Mouse (Mus musculus) megakaryocyte-erythroid progenitor cell, adult 5-6 weeks (primary cell): ENCODE data around the gene Gdpd5. TPM values are rescaled to one million over a fixed set of nuclear protein-coding genes. Genes with fewer than 3 reads are reported as not detected.

ENCODE experiments used
- ATAC-seq: replicated peaks from 2 replicates; pipeline ENCODE4 v1.8.0; 2016; ENCODE audit warnings: mild to moderate bottlenecking, inconsistent platforms; ENCODE audit not compliant: severe bottlenecking, poor library complexity, low FRiP score, low TSS enrichment
- total RNA-seq, 2 experiments: library from RNA; stranded (forward) in 1 of 2; stranded (reverse) in 1 of 2; fragments of 200-1000, 215-1000 nt in 1 of 2; fragments of >200 nt in 1 of 2; fragmentation: Nextera tagmentation in 1 of 2; gene quantifications; 2 replicates each; pipeline ENCODE4 v1.2.3; 2014 to 2017

The Gdpd5 gene
- total RNA-seq, 2 experiments from 2014 or later: 0.14 TPM; not detected in 1

DNA sequence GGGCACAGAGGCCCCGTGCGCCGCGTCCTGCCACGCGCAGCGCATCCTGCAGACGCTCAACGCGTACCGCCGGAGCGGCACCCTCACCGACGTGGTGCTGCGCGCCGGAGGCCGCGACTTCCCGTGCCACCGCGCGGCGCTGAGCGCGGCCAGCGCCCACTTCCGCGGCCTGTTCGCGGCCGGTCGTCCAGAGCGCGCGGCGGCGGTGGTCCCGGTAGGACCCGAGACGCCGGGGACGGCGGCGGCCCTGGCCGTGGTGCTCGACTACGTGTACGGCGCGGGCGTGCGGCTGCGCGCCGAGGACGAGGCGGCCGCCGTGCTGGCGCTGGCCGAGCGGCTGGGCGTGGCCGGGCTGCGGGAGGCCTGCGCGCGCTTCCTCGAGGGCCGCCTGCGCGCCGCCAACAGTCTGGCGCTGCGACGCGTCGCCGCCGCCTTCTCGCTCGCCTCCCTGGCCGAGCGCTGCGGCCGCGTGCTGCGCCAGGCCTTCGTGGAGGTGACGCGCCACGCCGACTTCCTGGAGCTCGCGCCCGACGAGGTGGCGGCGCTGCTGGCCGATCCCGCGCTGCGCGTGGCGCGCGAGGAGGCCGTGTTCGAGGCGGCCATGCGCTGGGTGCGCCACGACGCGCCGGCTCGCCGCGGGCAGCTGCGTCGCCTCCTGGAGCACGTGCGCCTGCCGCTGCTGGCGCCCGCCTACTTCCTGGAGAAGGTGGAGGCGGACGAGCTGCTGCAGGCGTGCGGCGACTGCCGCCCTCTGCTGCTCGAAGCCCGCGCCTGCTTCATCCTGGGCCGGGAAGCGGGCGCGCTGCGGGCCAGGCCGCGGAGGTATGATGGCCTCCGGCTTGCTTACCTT, 87.3 kb downstream of the Gdpd5 start:
- ATAC-seq: 0 out of 2 replicates have a peak, but pooled peaks have one; percentile 20

DNA sequence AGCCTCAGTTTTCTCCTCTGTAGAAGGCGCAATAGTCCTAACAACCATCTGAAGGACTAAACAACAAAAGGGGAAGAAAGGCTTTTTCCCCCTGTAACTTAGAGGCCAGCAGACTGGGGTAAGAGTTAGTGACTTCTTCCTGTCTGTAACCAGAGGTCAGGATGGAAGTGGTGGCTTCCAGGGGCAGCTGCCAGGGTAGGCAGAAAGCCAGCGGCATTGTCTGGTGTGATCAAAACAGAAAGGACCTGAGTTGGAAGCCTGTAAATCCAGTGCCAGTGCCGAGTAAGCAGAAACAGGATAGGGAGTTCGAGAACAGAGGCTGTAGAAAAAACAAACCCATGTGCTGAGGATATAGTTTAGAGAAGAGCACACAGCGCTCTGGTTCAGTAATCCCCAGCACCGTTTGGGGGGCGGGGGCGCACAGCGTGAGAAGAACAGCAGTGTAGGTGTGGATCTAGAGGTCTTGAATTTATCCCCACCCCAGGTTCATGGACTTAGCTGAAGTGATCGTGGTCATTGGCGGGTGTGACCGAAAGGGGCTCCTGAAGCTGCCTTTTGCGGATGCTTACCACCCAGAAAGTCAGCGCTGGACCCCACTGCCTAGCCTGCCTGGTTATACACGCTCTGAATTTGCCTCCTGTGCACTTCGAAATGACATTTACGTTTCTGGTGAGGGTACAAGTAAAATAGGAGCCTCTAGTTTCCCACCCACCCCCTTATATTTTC, 88.6 kb downstream of the Gdpd5 start:
- no peak for ATAC-seq

DNA sequence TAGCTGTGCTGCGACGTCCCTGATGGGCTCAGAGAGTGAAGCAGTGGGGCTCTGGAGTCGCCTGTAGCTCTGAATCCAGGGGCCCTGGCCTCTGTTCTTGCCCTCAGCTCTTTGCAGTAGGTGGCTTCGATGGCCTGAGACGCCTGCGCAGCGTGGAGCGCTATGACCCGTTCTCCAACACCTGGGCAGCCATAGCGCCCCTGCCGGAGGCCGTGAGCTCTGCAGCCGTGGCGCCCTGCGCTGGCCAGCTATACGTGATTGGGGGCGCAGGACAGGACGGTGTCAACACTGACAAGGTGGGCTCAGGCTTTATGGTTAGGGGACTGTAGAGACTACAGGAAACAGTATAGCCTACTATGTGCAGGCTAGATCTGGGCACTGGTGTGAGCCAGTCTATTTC, 90.4 kb downstream of the Gdpd5 start:
- no peak for ATAC-seq

DNA sequence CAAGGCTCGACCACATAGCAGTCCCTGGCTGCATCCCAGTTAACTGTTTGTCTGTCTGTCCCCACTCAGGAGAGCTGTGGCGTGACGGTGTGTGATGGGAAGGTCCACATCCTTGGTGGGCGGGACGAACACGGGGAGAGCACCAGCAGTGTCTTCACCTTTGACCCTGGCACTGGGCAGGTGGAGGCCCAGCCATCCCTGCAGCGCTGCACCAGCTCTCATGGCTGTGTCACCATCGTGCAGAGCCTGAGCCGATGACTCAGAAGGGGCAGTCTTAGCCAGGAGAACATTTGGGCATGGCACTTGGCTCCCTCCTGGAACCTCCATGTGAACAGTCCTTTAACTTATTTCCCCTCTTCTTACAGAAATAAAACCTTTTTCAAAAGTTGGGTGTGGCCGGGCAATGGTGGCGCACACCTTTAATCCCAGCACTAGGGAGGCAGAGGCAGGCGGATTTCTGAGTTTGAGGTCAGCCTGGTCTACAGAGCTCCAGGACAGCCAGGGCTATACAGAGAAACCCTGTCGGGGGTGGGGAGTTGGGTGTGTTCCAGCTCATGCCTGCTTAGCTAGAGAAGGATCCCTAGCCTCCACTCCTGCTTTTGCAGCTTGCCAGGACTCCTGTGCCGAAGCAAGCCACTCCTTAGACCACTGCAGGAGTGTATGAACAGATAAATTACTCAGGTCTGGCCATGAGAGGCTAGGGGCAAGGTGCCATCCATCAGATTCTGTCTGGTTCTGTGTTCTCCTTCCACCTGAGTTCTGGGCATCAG, 92.6 kb downstream of the Gdpd5 start:
- peak; percentile 39 for ATAC-seq

DNA sequence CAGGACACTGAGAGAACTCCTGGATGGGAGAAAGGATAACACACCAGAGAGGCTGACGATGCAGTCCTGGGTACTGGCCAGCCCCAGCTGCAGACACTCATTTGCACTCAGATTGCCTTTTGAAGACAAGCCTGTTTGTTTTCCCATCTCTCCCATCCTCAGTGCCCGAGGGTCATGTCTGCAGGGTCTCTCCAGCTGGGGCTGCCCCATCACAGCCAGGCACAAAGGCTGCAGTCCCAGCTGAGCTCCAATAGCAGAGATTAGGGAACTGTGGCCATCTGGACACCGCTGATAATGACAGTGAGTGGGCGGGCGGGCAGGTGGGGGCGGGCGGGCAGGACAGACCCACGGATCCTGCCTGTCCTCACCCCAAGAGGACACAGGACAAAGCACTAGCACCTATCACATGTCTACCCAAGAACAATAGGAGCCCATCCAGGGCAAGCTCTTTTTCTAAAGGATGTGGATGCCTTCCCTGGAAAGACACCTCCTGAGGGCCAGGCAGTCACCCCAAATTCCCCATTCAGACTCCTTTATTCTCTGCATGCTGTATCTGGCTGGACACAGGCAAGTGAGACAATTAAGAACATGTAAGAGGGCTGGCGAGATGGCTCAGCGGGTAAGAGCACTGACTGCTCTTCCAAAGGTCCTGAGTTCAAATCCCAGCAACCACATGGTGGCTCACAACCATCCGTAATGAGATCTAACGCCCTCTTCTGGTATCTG, 93.8 kb downstream of the Gdpd5 start:
- ATAC-seq: peak; percentile 48

DNA sequence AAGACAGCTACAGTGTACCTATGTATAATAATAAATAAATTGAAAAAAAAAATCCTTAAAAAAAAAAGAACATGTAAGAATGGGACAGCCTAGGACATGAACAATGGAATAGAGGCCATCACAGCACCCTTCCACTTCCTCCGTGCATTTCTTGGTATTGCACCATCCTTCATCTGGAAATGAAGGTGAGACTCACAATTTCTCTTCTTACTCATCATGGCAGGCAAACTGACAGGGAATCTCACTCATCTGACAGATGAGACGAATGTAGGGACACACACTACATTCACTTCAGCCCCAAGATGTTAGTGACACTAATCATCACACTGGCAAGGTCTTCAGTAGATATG, 94.3 kb downstream of the Gdpd5 start:
- ATAC-seq: no peak

DNA sequence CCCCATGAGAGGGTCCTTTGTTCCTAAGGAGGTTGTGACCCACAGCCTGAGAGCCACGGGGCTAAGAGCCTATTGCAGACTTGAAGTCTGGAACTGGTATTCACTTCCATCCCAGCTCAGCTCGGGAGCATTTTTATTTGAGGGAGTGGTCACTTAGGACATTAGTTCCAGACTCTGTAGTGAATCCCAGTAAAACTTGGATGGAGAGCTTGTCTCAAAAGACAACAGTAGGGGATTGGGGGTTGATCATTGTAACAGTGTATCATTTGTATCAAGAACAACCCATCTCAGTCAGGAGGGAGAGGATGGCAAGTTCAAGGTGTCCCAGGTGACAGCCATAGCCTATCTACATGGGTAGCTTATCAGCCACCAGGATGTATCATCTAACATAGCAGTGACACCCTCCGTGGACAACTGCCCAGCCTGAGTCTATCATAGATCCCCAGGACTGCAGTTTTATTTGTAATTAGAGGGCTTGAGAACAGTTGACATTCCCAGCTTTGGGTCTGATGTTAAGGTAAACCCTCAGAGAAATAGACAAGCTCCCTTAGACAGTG, 95.4 kb downstream of the Gdpd5 start:
- ATAC-seq: no peak

DNA sequence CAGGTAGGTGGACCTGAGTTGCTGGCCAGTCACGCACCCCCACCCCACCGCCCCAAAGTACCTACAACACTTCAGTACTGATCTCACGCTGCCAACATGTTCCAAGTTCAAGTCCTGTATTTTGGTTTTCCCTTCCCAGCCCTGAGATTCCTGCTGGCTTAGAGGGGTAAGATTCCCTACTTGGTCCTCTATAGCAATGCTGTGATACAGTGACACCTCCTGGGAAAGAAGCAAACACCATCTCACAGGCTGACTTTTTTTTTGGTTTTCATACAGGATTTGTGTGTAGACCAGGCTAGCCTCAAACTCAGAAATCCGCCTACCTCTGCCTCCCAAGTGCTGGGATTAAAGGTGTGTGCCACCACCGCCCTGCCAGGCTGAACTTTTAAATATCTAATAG, 96.0 kb downstream of the Gdpd5 start:
- ATAC-seq: no peak

DNA sequence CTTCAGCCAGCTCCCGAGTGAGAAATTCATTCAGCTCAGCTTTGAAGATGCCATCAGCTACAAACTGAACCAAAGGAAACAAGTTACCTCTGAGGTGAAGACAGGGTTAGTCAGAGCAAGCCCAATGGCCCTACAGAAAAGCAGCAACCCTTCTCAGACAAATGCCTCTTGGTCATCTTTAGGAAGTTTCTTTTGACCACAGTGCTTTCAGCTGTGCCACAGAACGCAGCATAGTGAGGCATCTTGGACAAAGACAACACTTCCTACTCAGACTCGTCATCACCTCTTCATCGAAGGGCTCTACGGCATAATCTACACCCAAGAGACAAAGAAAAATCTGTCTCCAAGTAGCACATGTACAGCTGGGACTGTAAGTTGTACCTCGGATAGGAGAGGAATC, 101.4 kb downstream of the Gdpd5 start:
- no peak for ATAC-seq

DNA sequence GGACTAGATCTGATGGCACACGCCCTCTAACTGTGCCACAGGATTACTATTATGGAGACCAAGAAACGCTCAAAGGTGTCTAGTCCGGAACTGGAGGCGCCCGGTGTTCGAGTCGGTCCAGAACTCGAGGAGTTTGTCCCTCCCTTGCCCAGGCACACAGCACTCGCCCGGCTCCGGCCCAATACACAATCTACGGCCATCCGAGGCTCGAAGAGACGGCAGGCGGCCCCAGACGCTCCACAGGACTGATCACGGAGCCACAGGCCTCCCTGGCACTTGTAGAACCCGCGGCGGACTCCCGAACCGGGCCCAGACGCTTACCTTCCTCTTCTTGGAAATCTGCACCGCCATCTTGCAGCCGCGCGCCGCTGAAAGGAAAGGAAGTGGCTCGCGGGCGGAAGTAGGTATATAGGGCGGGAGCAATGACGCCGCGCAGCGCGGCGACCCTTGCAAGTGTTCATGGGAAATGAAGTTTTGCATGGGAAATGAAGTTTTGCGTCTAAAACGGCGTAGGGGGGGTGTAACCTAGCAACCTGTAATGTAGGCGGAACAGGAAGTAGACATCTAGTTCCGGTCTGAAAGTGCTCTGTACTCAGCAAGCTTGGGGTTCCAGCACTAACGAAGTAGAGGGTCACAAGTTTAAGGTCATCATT, 102.2 kb downstream of the Gdpd5 start, which contains the start of gene Rps3:
Gene Rps3 (minus strand): TSS at position 468 of the 653 bp plus-strand sequence.
- peak; percentile 92 for ATAC-seq

DNA sequence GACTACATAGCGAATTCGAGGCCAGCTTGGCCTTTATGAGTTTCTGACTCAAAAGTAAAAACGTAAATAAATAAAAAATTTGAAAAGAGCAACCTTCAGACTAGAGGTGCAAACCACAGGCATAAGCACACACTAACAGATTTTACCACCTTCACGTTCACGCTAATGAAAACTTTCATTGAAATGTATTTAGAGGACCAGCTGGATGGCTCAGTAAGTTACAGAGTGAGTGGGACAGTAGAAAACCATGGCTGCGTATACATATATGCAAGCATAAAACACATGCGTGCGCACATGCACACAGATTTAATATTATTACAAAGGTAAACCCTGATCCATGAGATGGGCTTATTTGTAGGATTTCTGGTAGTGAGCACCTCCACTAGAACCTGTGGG, 102.7 kb downstream of the Gdpd5 start:
- ATAC-seq: peak; percentile 3; the same call in 1 of the 2 replicates

DNA sequence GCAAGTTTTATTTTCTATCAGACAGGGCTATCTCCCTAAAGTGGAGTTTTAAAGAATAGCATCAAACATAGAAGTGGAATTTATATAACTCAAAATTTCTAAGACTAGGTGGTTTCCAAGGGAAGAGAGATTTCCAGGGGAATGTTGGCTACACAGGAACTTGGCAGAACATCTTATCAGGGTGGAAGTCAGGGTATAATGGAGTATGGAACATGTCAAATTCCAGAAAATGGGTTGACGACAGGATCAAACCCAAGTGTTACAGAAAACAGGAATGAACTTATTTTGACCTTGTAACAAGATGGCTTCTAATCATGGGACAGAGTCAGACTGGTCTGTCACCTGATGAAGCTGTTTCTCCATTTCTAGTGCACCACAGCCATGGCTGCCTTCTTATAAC, 103.5 kb downstream of the Gdpd5 start:
- no peak for ATAC-seq

DNA sequence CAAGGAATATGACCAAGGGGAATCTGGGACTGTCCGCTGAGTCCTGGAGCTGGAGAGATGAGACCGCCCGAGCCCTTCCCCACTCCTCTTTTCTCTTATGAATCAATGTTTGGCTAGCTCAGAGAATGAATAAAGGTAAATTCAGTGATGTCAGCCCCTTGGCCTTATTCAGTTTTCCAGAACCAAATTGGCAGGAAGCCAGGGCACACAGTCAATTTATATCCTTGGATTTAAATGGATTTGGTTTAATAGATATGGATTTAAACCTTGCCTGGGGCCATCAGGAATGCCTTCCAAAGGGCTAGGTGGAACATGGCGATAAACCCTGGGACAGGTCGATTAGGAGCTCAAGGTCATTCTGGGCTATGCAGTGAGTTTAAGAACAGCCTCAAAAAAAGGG, 108.5 kb downstream of the Gdpd5 start:
- no peak for ATAC-seq

DNA sequence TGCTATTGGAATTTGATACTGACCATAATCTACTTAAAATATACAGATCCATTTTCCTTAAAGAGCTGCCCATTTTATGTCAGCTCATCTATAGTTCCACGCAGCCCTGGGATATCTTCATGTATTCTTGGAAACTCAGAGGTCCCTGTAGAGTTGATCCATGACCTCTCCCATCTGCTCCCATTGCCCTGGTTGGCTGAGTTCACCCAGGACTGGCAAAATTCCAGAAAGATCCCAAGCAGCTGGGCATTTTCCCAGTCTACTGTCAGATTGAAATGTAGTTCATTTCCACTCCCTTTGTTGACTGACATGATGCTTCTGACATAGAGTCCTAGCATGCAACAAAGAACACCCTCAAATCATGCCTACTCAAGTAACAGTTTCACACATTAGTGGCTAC, 117.9 kb downstream of the Gdpd5 start:
- ATAC-seq: no peak

DNA sequence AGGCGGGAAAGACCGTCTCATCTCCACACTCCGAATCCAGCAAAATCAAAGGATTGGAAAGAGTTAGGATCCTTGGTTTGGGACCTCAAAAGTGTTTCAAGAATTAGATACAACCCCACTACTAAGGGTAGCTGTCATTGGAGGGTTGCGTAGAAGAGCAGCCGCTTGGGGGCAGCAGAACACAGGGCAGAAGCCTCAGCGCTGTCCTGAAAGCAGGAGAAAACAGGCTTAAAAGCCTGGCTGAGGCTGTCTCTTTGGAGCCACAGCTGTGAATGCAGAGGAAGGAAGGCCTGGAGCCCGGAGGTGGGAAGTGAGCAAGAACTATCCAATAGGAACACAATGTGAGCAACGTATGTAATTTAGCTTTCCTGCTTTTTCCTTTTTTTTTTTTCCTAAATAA, 119.0 kb downstream of the Gdpd5 start:
- peak; percentile 91 for ATAC-seq

DNA sequence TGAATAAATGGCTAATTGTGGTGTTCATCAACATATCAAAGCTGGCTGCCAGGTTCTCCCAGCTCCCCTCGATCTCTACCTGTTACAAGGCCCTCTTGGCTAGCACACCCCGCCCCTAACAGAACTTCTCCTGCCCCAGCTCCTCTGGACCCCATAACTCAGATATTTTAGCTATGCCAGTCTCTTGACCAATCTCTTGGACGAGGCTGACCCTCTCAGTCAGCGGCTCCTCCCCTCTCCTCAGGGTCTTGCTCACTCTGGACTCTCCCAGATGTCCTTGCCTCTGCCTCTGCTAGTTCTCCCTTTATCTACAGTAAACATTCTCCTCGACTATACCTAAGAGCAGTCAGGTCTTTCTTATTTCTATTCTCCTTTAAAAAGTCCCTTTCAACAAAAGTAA, 119.4 kb downstream of the Gdpd5 start:
- ATAC-seq: no peak

DNA sequence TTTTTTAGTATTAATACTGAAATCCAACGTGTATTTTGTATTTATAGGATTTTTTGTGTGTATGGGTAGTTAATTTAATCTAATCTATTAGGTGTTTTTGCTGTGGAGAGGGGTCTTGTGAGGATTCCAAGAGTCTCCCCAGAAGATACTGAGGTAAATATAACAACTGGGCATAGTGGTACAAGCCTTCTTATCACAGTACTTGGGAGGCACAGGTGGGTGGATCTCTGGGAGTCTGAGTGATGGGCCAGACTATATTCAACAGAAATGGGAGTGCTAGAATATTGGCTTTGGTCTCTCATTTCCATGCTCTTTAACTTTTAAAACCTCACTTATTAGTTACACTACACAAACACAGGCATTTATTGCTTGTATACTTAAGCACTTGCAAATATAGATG, 119.9 kb downstream of the Gdpd5 start:
- ATAC-seq: no peak

DNA sequence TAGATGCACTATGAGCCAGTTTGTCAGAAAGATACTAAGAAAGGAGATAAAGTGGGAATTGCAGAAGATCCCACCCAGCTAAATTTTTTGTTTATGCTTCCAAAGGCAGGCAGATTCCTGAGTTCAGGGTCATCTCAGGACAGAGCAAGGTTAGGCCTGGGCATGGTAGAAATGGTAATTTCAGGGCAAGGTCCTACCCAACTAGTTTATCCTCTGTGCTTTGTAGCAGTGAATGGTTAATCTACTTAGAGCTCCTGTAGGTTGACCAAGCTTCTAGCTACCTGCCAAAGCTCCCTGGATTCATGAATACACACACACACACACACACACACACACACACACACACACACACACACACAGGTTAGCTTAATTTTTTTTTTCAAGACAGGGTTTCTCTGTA, 123.3 kb downstream of the Gdpd5 start:
- no peak for ATAC-seq

DNA sequence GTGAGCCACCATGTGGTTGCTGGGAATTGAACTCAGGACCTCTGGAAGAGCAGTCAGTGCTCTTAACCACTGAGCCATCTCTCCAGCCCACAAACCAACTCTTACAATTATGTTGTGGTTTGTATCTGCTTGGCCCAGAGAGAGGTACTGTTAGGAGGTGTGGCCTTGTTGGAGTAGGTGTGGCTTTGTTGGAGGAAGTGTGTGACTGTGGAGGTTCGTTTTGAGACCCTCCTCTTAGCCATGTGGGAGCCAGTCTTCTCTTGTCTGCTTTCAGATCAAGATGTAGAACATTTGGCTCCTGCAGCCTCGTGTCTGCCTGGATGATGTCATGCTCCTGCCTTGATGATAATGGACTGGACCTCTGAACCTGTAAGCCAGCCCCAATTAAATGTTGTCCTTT, 127.0 kb downstream of the Gdpd5 start:
- ATAC-seq: 0 out of 2 replicates have a peak, but pooled peaks have one; percentile 55
